7 mouse cellular contexts compared by ENCODE assay signal in the genomic region with DNA sequence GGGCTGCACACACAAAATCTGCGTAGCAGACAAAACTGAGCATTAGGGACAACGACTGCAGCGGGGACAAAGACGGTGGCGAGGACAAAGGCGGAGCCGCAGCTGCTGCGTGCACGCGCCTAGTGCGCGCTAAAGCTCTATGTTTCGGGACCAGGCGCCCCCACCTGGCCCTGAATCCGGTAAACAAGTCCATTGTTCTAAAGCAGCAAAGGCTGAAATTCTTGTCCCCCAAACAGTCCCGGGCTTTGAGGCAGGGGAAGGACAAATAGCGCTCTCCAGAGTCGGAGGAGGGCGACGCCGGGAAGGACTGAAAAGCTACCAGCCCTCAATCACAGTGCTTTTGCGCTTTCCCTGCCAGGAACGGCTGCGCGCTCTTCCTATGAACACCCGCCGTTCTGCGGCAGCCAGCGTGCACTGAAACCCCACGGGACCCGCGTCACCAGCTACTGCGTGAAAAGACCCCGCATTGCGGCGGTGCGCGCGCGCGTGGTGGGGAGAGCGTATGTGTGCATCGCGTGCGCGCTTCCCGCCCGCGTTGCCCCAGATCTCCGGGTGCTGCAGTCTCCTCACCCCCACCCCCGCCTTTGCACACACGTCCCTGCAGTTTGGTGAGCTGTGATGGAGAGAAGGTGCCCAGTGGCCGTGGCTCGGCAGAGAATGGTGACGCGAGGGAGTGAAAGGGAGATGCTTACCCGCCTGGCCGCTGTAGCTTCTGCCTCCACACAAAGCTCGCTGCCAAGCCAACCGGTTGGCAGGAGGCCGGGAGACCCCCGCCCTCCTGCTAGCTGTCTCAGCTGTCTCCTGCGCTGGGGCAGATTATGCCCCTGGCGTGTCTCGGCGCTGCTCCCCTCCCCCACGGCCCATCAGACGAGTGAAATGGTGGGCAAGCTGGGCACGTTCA. TPM values are rescaled to one million over a fixed set of nuclear protein-coding genes. Genes with fewer than 3 reads are reported as not detected.
A peak's percentile ranks its signal among the peaks of the same experiment; 100 is the strongest.
DNase-seq lines count a peak whose midpoint lies in the region; ATAC-seq lines count a peak whose summit lies in the region.

No protein-coding gene starts in this region.

- ATAC-seq in kidney, embryonic 16.5 days (ENCODE audit: low FRiP score, low TSS enrichment), result peak; percentile 50
- no peak for ATAC-seq in limb, embryonic 15.5 days (ENCODE audit: insufficient number of reproducible peaks, low FRiP score, low TSS enrichment, low read depth)
- ATAC-seq in neural tube, embryonic 14.5 days (ENCODE audit: low read depth), result peak; percentile 77

- peaks cover 32% of the 10 kb centered on the region for H3K4me1 ChIP-seq in kidney, embryonic 16.5 days (ENCODE audit: insufficient read depth, low read length)
- peaks cover 28% of the 10 kb centered on the region for H3K4me1 ChIP-seq in limb, embryonic 15.5 days
- peaks cover 40% of the 10 kb centered on the region for H3K4me1 ChIP-seq in neural tube, embryonic 14.5 days (ENCODE audit: control insufficient read depth, insufficient read depth, low read length)

- peak overlapping the region; percentile 73 for H3K27ac ChIP-seq in kidney, embryonic 16.5 days (ENCODE audit: low read length)
- H3K27ac ChIP-seq in limb, embryonic 15.5 days, result peak overlapping the region; percentile 86
- H3K27ac ChIP-seq in neural tube, embryonic 14.5 days (ENCODE audit: low read depth, low read length), result peak overlapping the region; percentile 100

- peak overlapping the region; percentile 77 for H3K4me2 ChIP-seq in kidney, embryonic 16.5 days (replicated peaks; ENCODE audit: low read depth, low read length)
- peak overlapping the region; percentile 97 for H3K4me2 ChIP-seq in limb, embryonic 15.5 days
- H3K4me2 ChIP-seq in neural tube, embryonic 14.5 days (ENCODE audit: low read depth, low read length), result peak overlapping the region; percentile 74

- H3K27me3 ChIP-seq in kidney, embryonic 16.5 days (ENCODE audit: insufficient read depth, low read length), result peaks cover 5% of the 10 kb centered on the region
- no peaks in the 10 kb centered on the region for H3K27me3 ChIP-seq in limb, embryonic 15.5 days
- H3K27me3 ChIP-seq in neural tube, embryonic 14.5 days (ENCODE audit: control insufficient read depth, insufficient read depth, low read length), result no peaks in the 10 kb centered on the region

- under 1% methylated on average over 69 of the region's 69 CpGs for WGBS in kidney, embryonic 16.5 days
- WGBS in limb, embryonic 15.5 days, result under 1% methylated on average over 68 of the region's 69 CpGs
- under 1% methylated on average over 69 of the region's 69 CpGs for WGBS in neural tube, embryonic 14.5 days

- H3K9me3 ChIP-seq in kidney, embryonic 16.5 days (ENCODE audit: low read length), result no peaks in the 10 kb centered on the region
- no peaks in the 10 kb centered on the region for H3K9me3 ChIP-seq in limb, embryonic 15.5 days
- H3K9me3 ChIP-seq in neural tube, embryonic 14.5 days (ENCODE audit: control insufficient read depth, low read length), result no peaks in the 10 kb centered on the region

- no peaks in the 10 kb centered on the region for H3K36me3 ChIP-seq in kidney, embryonic 16.5 days (ENCODE audit: insufficient read depth, low read length)
- H3K36me3 ChIP-seq in limb, embryonic 15.5 days, result no peaks in the 10 kb centered on the region
- H3K36me3 ChIP-seq in neural tube, embryonic 14.5 days (ENCODE audit: control insufficient read depth, insufficient read depth, low read length), result no peaks in the 10 kb centered on the region

- DNase-seq in adrenal gland, postnatal 36 days, result peak; percentile 60 to 68
- DNase-seq in cerebellum, postnatal 25 days, result peak; percentile 91 to 94
- peak; percentile 70 to 71 for DNase-seq in frontal cortex, postnatal 25 days (ENCODE audit: low spot score in 2 of 2)
- DNase-seq in c-Kit-positive CD71-positive TER-119-positive erythroid progenitor cells, embryonic 14.5 days (ENCODE audit: low spot score), result no peak

- peak overlapping the region; percentile 77 for H3K9ac ChIP-seq in kidney, embryonic 16.5 days (replicated peaks; ENCODE audit: low read length)
- peak overlapping the region; percentile 65 for H3K9ac ChIP-seq in limb, embryonic 15.5 days
- H3K9ac ChIP-seq in neural tube, embryonic 14.5 days (replicated peaks; ENCODE audit: low read depth, low read length), result peak overlapping the region; percentile 88

- H3K4me3 ChIP-seq in kidney, embryonic 16.5 days (ENCODE audit: low read length), result peak overlapping the region; percentile 58
- peak overlapping the region; percentile 63 for H3K4me3 ChIP-seq in limb, embryonic 15.5 days
- peak overlapping the region; percentile 34 for H3K4me3 ChIP-seq in neural tube, embryonic 14.5 days (ENCODE audit: low read depth, low read length)

RNA-seq across cellular contexts. Expression of gene Gm13090, which starts 39.5 kb away (rescaled TPM):
- not detected for total RNA-seq in adrenal gland, postnatal 36 days (2021)
- not detected in 2 replicates for polyA plus RNA-seq in kidney, embryonic 16.5 days (2015; fragmentation: Nextera tagmentation; extraction: Ambion mirVana)
- not detected in 2 replicates for polyA plus RNA-seq in limb, embryonic 15.5 days (2015; fragmentation: Nextera tagmentation; extraction: Ambion mirVana)
- polyA plus RNA-seq in neural tube, embryonic 14.5 days (2014; fragmentation: Nextera tagmentation; extraction: Ambion mirVana), result 0.63 and 1.4 TPM in 2 replicates
